Mouse (Mus musculus): ENCODE results near the gene Rgs6. TPM values are rescaled to one million over a fixed set of nuclear protein-coding genes. Genes with fewer than 3 reads are reported as not detected.

The Rgs6 gene
- polyA plus RNA-seq, 2 experiments: 0.07 to 0.20 TPM

DNA sequence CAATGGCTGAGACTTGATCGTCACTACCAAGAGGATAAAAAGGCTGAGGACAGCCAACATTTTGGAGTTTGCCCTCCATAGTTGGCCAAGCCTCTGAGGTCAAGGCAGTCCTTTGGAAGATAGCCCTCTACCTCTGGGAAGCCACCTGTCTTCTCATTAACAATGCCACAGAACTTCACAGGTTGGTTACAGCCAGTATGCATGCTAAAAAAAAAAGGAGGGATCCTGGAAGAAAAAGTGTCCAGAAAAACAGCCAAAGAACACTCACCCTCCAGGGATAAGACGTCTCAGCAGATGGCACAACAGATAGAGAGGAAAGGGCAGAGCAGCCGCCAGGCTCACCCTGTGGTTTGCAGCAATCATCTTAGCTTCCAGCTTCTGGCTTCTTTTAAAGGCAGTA is 154.9 kb downstream of the Rgs6 start:
- Histone ChIP-seq H3K9ac (replicated peaks) (no peak overlapping the region), H3K36me3 (replicated peaks; ENCODE audit: control insufficient read depth, insufficient read depth, low read depth) (no peaks in the 10 kb centered on the region), H3K4me1 (replicated peaks; ENCODE audit: control insufficient read depth in 2 of 2, insufficient read depth in 2 of 2, low read length in 1 of 2) (no peaks in the 10 kb centered on the region), H3K9me3 (ENCODE audit: control insufficient read depth, low read length) (no peaks in the 10 kb centered on the region), H3K27ac (no peak overlapping the region), H3K27me3 (ENCODE audit: control insufficient read depth, insufficient read depth, low read length) (no peaks in the 10 kb centered on the region), H3K4me3 (ENCODE audit: insufficient read depth in 1 of 2, low read depth in 2 of 2, low read length in 2 of 2) (no peak overlapping the region), H3K4me2 (ENCODE audit: low read depth) (no peak overlapping the region)
- 38% methylated on average over 3 of the region's 3 CpGs for WGBS (ENCODE audit: insufficient replicate concordance)
- no peak for TF ChIP-seq CTCF (IDR thresholded peaks at IDR 0.05; ENCODE audit: low read depth)
- TF ChIP-seq EP300 (IDR thresholded peaks at IDR 0.05; ENCODE audit: low read depth): no peak
- DNase-seq (ENCODE audit: low read depth in 3 of 3, low spot score in 3 of 3): no peak
- ATAC-seq (ENCODE audit: insufficient read depth): no peak

DNA sequence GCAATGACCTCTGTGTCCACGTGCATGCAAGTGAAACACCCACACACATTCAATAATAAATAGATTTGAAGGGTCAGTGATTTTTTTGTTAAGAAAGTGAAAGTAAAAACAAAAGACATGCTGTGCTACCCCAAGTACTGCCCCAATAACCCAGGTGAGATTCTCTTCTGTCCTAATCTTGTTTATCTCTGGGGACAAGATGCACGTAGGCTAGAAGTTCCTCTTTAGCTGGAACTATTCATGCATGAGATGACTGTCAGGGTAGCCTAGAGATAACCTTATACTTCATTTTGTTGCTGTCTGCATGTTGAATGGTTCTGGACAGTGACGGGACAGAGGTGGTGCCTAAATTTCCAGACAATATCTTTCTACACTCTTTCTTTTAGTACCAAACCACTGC is 155.9 kb downstream of the Rgs6 start:
- H3K4me1 ChIP-seq (replicated peaks; ENCODE audit: control insufficient read depth in 2 of 2, insufficient read depth in 2 of 2, low read length in 1 of 2): no peaks in the 10 kb centered on the region
- H3K27ac ChIP-seq: no peak overlapping the region
- ATAC-seq (ENCODE audit: insufficient read depth): no peak
- H3K4me2 ChIP-seq (ENCODE audit: low read depth): no peak overlapping the region
- DNase-seq (ENCODE audit: low read depth in 3 of 3, low spot score in 3 of 3): no peak
- no peak overlapping the region for H3K9ac ChIP-seq (replicated peaks)
- whole genome bisulfite sequencing (ENCODE audit: insufficient replicate concordance): 41% methylated on average over 3 of the region's 3 CpGs
- H3K9me3 ChIP-seq (ENCODE audit: control insufficient read depth, low read length): no peaks in the 10 kb centered on the region
- TF ChIP-seq EP300 (IDR thresholded peaks at IDR 0.05; ENCODE audit: low read depth): no peak
- TF ChIP-seq CTCF (IDR thresholded peaks at IDR 0.05; ENCODE audit: low read depth): no peak
- H3K27me3 ChIP-seq (ENCODE audit: control insufficient read depth, insufficient read depth, low read length): no peaks in the 10 kb centered on the region
- H3K4me3 ChIP-seq (ENCODE audit: insufficient read depth in 1 of 2, low read depth in 2 of 2, low read length in 2 of 2): no peak overlapping the region
- H3K36me3 ChIP-seq (replicated peaks; ENCODE audit: control insufficient read depth, insufficient read depth, low read depth): no peaks in the 10 kb centered on the region

DNA sequence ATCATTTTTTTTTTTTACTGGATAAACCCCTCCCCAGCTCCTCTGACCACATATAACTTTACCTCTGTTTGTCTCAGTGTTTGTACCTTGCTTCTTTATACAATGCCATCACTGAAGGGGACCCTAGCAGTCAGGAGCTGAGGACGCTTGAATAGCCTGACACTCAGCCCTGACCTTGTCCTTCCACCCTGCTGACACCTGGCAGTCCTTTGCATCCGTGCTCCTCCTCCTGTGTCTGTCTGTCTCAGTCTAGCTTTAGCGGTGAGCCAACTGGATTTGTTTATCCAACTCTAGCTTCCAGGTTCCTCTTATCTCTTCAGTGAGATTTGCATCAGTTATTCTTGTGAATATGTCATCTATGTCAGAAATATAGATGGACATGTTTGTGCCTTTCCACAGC is 156.7 kb downstream of the Rgs6 start:
- no peaks in the 10 kb centered on the region for H3K9me3 ChIP-seq (ENCODE audit: control insufficient read depth, low read length)
- no peak overlapping the region for H3K9ac ChIP-seq (replicated peaks)
- 50% methylated on average over 3 of the region's 3 CpGs for WGBS (ENCODE audit: insufficient replicate concordance)
- H3K27ac ChIP-seq: no peak overlapping the region
- no peaks in the 10 kb centered on the region for H3K4me1 ChIP-seq (replicated peaks; ENCODE audit: control insufficient read depth in 2 of 2, insufficient read depth in 2 of 2, low read length in 1 of 2)
- ATAC-seq (ENCODE audit: insufficient read depth) (no peak), DNase-seq (ENCODE audit: low read depth in 3 of 3, low spot score in 3 of 3) (no peak)
- TF ChIP-seq CTCF (IDR thresholded peaks at IDR 0.05; ENCODE audit: low read depth) (no peak), EP300 (IDR thresholded peaks at IDR 0.05; ENCODE audit: low read depth) (no peak)
- H3K4me3 ChIP-seq (ENCODE audit: insufficient read depth in 1 of 2, low read depth in 2 of 2, low read length in 2 of 2): no peak overlapping the region
- H3K4me2 ChIP-seq (ENCODE audit: low read depth): no peak overlapping the region
- H3K27me3 ChIP-seq (ENCODE audit: control insufficient read depth, insufficient read depth, low read length): no peaks in the 10 kb centered on the region
- H3K36me3 ChIP-seq (replicated peaks; ENCODE audit: control insufficient read depth, insufficient read depth, low read depth): no peaks in the 10 kb centered on the region

DNA sequence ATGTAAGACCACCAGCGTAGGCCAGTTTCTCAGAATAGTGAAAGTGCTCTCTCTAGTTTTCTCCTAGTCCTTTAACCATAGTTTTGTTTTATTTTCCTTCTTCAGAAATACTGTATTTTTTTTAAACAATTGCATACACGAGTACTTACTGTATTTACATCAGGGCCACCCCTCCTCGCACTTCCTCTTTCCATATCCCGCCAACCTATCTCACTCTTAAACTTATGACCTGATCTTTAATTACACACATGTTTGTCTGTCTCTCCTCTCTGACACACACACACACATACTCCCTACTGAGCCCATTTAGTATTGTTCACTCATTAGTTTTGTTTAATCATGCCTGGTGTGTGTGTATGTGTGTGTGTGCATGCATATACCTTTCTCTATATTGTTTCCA is 159.0 kb downstream of the Rgs6 start:
- Histone ChIP-seq H3K4me2 (ENCODE audit: low read depth) (no peak overlapping the region), H3K9me3 (ENCODE audit: control insufficient read depth, low read length) (no peaks in the 10 kb centered on the region), H3K27me3 (ENCODE audit: control insufficient read depth, insufficient read depth, low read length) (no peaks in the 10 kb centered on the region), H3K4me1 (replicated peaks; ENCODE audit: control insufficient read depth in 2 of 2, insufficient read depth in 2 of 2, low read length in 1 of 2) (no peaks in the 10 kb centered on the region), H3K4me3 (ENCODE audit: insufficient read depth in 1 of 2, low read depth in 2 of 2, low read length in 2 of 2) (no peak overlapping the region), H3K36me3 (replicated peaks; ENCODE audit: control insufficient read depth, insufficient read depth, low read depth) (no peaks in the 10 kb centered on the region), H3K27ac (no peak overlapping the region), H3K9ac (replicated peaks) (no peak overlapping the region)
- WGBS (ENCODE audit: insufficient replicate concordance): 60% methylated on average over 4 of the region's 4 CpGs
- no peak for ATAC-seq (ENCODE audit: insufficient read depth)
- TF ChIP-seq EP300 (IDR thresholded peaks at IDR 0.05; ENCODE audit: low read depth) (no peak), CTCF (IDR thresholded peaks at IDR 0.05; ENCODE audit: low read depth) (no peak)
- DNase-seq (ENCODE audit: low read depth in 3 of 3, low spot score in 3 of 3): no peak

DNA sequence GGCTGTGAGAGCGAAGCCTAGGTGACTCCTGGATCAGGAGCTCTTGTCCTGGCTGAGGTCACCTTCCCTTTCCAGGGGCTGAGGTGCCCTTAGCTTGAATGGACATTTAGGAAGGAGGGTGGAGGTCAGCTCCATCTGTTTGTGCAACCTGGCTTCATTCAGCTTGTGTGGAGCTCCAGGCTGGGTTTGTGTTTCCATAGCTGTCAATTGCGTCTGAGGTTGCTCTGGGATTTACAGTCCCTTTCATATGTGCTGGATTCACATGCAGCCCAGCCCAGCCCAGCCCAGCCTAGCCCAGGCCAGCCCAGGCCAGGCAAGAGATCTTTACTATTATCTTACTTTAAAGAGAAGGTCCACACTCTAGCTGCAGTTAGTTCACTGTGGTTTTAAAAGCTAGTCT is 163.8 kb downstream of the Rgs6 start:
- no peaks in the 10 kb centered on the region for H3K36me3 ChIP-seq (replicated peaks; ENCODE audit: control insufficient read depth, insufficient read depth, low read depth)
- WGBS (ENCODE audit: insufficient replicate concordance): 45% methylated on average over 2 of the region's 2 CpGs
- ATAC-seq (ENCODE audit: insufficient read depth): no peak

More for the DNA sequence above, 163.8 kb downstream of the Rgs6 start:
- Histone ChIP-seq H3K4me3 (ENCODE audit: insufficient read depth in 1 of 2, low read depth in 2 of 2, low read length in 2 of 2) (no peak overlapping the region), H3K4me2 (ENCODE audit: low read depth) (no peak overlapping the region), H3K4me1 (replicated peaks; ENCODE audit: control insufficient read depth in 2 of 2, insufficient read depth in 2 of 2, low read length in 1 of 2) (no peaks in the 10 kb centered on the region), H3K27ac (no peak overlapping the region), H3K9me3 (ENCODE audit: control insufficient read depth, low read length) (no peaks in the 10 kb centered on the region), H3K27me3 (ENCODE audit: control insufficient read depth, insufficient read depth, low read length) (no peaks in the 10 kb centered on the region), H3K9ac (replicated peaks) (no peak overlapping the region)
- DNase-seq (ENCODE audit: low read depth in 3 of 3, low spot score in 3 of 3): no peak
- TF ChIP-seq CTCF (IDR thresholded peaks at IDR 0.05; ENCODE audit: low read depth) (no peak), EP300 (IDR thresholded peaks at IDR 0.05; ENCODE audit: low read depth) (no peak)

Data from liver, embryonic 14.5 days (tissue).